8 mouse cellular contexts compared by ENCODE assay signal in genomic region chr3:95996451-95997073, GRCm38 (mm10). TPM values are rescaled to one million over a fixed set of nuclear protein-coding genes. Genes with fewer than 3 reads are reported as not detected.
DNase-seq lines count a peak whose midpoint lies in the region; ATAC-seq and TF ChIP-seq lines count a peak whose summit lies in the region.

No protein-coding gene starts in this region.

- DNase-seq in heart, adult 2 months: no peak
- no peak for DNase-seq in heart, adult 9 months (ENCODE audit: low spot score in 2 of 2)
- no peak for DNase-seq in liver, postnatal 0 days
- no peak for DNase-seq in gastrocnemius, adult 18-20 months (ENCODE audit: low spot score)
- DNase-seq in right cerebral cortex, adult 18-20 months: no peak
- no peak for DNase-seq in right cerebral cortex, postnatal 36 days (ENCODE audit: low spot score in 2 of 2)

- 10% methylated on average over 6 of the region's 6 CpGs for WGBS in heart, adult 2 months
- WGBS in forebrain, embryonic 15.5 days: 8% methylated on average over 6 of the region's 6 CpGs
- WGBS in liver, postnatal 0 days (ENCODE audit: insufficient replicate concordance): 12% methylated on average over 6 of the region's 6 CpGs

- peak overlapping the region; percentile 87 for H3K9ac ChIP-seq in heart, adult 2 months (ENCODE audit: low read depth, low read length)
- peak overlapping the region; percentile 97 for H3K9ac ChIP-seq in forebrain, embryonic 15.5 days (replicated peaks)
- H3K9ac ChIP-seq in liver, postnatal 0 days (replicated peaks): peak overlapping the region; percentile 70

- peak overlapping the region; percentile 90 for H3K27ac ChIP-seq in heart, adult 2 months
- peak overlapping the region; percentile 98 for H3K27ac ChIP-seq in forebrain, embryonic 15.5 days (replicated peaks)
- peak overlapping the region; percentile 79; the same call in 1 of the 2 replicates for H3K27ac ChIP-seq in liver, postnatal 0 days (ENCODE audit: low read depth)

- H3K79me3 ChIP-seq in C2C12 (ENCODE audit: low read depth): peaks cover 23% of the 10 kb centered on the region

- H3ac ChIP-seq in C2C12 (ENCODE audit: control insufficient read depth, insufficient read length, low read depth): no peak overlapping the region

- TF ChIP-seq EP300 in heart, adult 2 months (IDR thresholded peaks at IDR 0.05; ENCODE audit: insufficient read depth, low read depth, low read length): no peak
- TF ChIP-seq EP300 in liver, postnatal 0 days (IDR thresholded peaks at IDR 0.05; ENCODE audit: low read depth): no peak

- no peaks in the 10 kb centered on the region for H3K9me3 ChIP-seq in forebrain, embryonic 15.5 days
- no peaks in the 10 kb centered on the region for H3K9me3 ChIP-seq in liver, postnatal 0 days (ENCODE audit: low read length)

- peak overlapping the region; percentile 79 for H3K4me2 ChIP-seq in forebrain, embryonic 15.5 days (replicated peaks)
- peak overlapping the region; percentile 98 for H3K4me2 ChIP-seq in liver, postnatal 0 days (ENCODE audit: low read depth, low read length)

- H3K36me3 ChIP-seq in heart, adult 2 months (ENCODE audit: control insufficient read depth, insufficient read depth, low read length): peaks cover 5% of the 10 kb centered on the region
- peaks cover 13% of the 10 kb centered on the region for H3K36me3 ChIP-seq in C2C12 (ENCODE audit: control insufficient read depth, insufficient read depth)
- H3K36me3 ChIP-seq in forebrain, embryonic 15.5 days: peaks cover 7% of the 10 kb centered on the region
- H3K36me3 ChIP-seq in liver, postnatal 0 days (replicated peaks; ENCODE audit: insufficient read depth, low read length): 0 out of 2 replicates have a peak, but pooled peaks cover under 1% of the 10 kb centered on the region

- peaks cover 25% of the 10 kb centered on the region for H3K4me1 ChIP-seq in heart, adult 2 months (ENCODE audit: control insufficient read depth, insufficient read depth, low read length)
- peaks cover 46% of the 10 kb centered on the region for H3K4me1 ChIP-seq in forebrain, embryonic 15.5 days
- H3K4me1 ChIP-seq in liver, postnatal 0 days (ENCODE audit: insufficient read depth): peaks cover 23% of the 10 kb centered on the region

- ATAC-seq in forebrain, embryonic 15.5 days (replicated peaks): no peak
- ATAC-seq in liver, postnatal 0 days: no peak

- no peak for TF ChIP-seq POLR2A in heart, adult 2 months (IDR thresholded peaks at IDR 0.05; ENCODE audit: insufficient read depth, low read depth, low read length)

- peak overlapping the region; percentile 67 for H3K4me3 ChIP-seq in heart, adult 2 months
- peak overlapping the region; percentile 68 for H3K4me3 ChIP-seq in C2C12 (ENCODE audit: insufficient read depth, poor library complexity, severe bottlenecking)
- H3K4me3 ChIP-seq in forebrain, embryonic 15.5 days: peak overlapping the region; percentile 82
- H3K4me3 ChIP-seq in liver, postnatal 0 days (ENCODE audit: low read depth, low read length): peak overlapping the region; percentile 73

- TF ChIP-seq CTCF in heart, adult 2 months (IDR thresholded peaks at IDR 0.05): no peak
- TF ChIP-seq CTCF in C2C12 (IDR thresholded peaks at IDR 0.05; ENCODE audit: control insufficient read depth, insufficient read depth, insufficient read length): no peak
- TF ChIP-seq CTCF in liver, postnatal 0 days (IDR thresholded peaks at IDR 0.05; ENCODE audit: low read depth): no peak

- intact Hi-C loops in heart, adult 2 months (cut with DNase I): loop anchor here (10.0 kb wide), 1 partner anchor 558 kb away; the partner anchor contains the start of gene Txnip

- H3K79me2 ChIP-seq in heart, adult 2 months (replicated peaks; ENCODE audit: control insufficient read depth, insufficient read depth, low read length): no peaks in the 10 kb centered on the region
- H3K79me2 ChIP-seq in C2C12 (ENCODE audit: control insufficient read depth, insufficient read depth): peaks cover 36% of the 10 kb centered on the region

- H3K27me3 ChIP-seq in heart, adult 2 months (ENCODE audit: control insufficient read depth, insufficient read depth, low read length): no peaks in the 10 kb centered on the region
- H3K27me3 ChIP-seq in C2C12 (ENCODE audit: control insufficient read depth, insufficient read depth, insufficient read length): no peaks in the 10 kb centered on the region
- no peaks in the 10 kb centered on the region for H3K27me3 ChIP-seq in forebrain, embryonic 15.5 days
- H3K27me3 ChIP-seq in liver, postnatal 0 days (ENCODE audit: insufficient read depth, low read length): peaks cover 7% of the 10 kb centered on the region

TF ChIP-seq in C2C12, 6 proteins besides CTCF, POLR2A, EP300 and RAD21:
- TF ChIP-seq FOSL1 (IDR thresholded peaks at IDR 0.05; ENCODE audit: insufficient read depth, low read length, poor library complexity, severe bottlenecking) (no peak), MAX (IDR thresholded peaks at IDR 0.05) (no peak), MYOG (IDR thresholded peaks at IDR 0.05; ENCODE audit: control insufficient read depth, extremely low read depth, insufficient read length) (no peak)

RNA-seq across cellular contexts. Expression of gene Plekho1, which starts 0.8 kb away (rescaled TPM):
- 10 to 100 TPM; 65.4 to 67.5 TPM for total RNA-seq in heart, adult 2 months (2021)
- 82.8 and 110 TPM in 2 replicates for polyA plus RNA-seq in heart, adult 2 months (2012; rRNA removed)
- polyA plus RNA-seq in C2C12 (2012; fragmentation: generic; extraction: Trizol): 103 TPM
- polyA plus RNA-seq in forebrain, embryonic 15.5 days (2015; fragmentation: Nextera tagmentation; extraction: Ambion mirVana): 87.6 and 90.5 TPM in 2 replicates
- polyA plus RNA-seq in liver, postnatal 0 days (2015; fragmentation: Nextera tagmentation; extraction: Ambion mirVana): 10.7 and 11.7 TPM in 2 replicates
- total RNA-seq in gastrocnemius, adult 18-20 months (2021): 10 to 100 TPM; 13.9 to 22.0 TPM
